Mouse (Mus musculus) intestine, embryonic 15.5 days (tissue): ENCODE results near the gene Pih1d2. TPM values are rescaled to one million over a fixed set of nuclear protein-coding genes. Genes with fewer than 3 reads are reported as not detected.
A peak's percentile ranks its signal among the peaks of the same experiment; 100 is the strongest.

Experiments
- ATAC-seq: fragments of 200-750 bp; cut with Nextera tagmentation; 2 replicates; pipeline ENCODE4 v1.8.0; 2017; ENCODE audit warnings: moderate TSS enrichment, moderate library complexity
- H3K27ac ChIP-seq: fragments of 300-500 bp; sonication (generic); 2 replicates; pipeline ENCODE4 v1.5.1; 2015; ENCODE audit warnings: mild to moderate bottlenecking, inconsistent platforms
- H3K27me3 ChIP-seq: fragments of 300-500 bp; sonication (generic); replicated peaks from 2 replicates; pipeline ENCODE4 v1.6.1; 2015; ENCODE audit warnings: inconsistent platforms
- H3K36me3 ChIP-seq: fragments of 300-500 bp; sonication (generic); 2 replicates; pipeline ENCODE4 v1.6.1; 2015; ENCODE audit warnings: inconsistent platforms
- H3K4me1 ChIP-seq: fragments of 300-500 bp; sonication (generic); replicated peaks from 2 replicates; pipeline ENCODE4 v1.6.1; 2015; ENCODE audit warnings: inconsistent platforms
- H3K4me2 ChIP-seq: fragments of 300-500 bp; sonication (generic); replicated peaks from 2 replicates; pipeline ENCODE4 v1.6.1; 2015; ENCODE audit warnings: mild to moderate bottlenecking, inconsistent platforms
- H3K4me3 ChIP-seq: fragments of 300-500 bp; sonication (generic); replicated peaks from 2 replicates; pipeline ENCODE4 v1.5.1; 2015; ENCODE audit warnings: inconsistent platforms
- H3K9ac ChIP-seq: fragments of 300-500 bp; sonication (generic); 2 replicates; pipeline ENCODE4 v1.6.1; 2015; ENCODE audit warnings: inconsistent platforms
- H3K9me3 ChIP-seq: fragments of 300-500 bp; sonication (generic); 2 replicates; pipeline ENCODE4 v1.6.1; 2016; ENCODE audit warnings: inconsistent platforms
- WGBS: fragments of 180-500 bp; shearing (Covaris S2); methylation state at CpG from one replicate; pipeline ENCODE4 v1.1.7; 2015; 5-methylcytosine and 5-hydroxymethylcytosine counted together
- polyA plus RNA-seq: library from polyadenylated mRNA; unstranded; fragments of >200 nt; fragmentation: Nextera tagmentation; extraction: Ambion mirVana; gene quantifications from 2 replicates; pipeline ENCODE4 v1.2.1, GENCODE M21; 2015

Pih1d2 gene
- 2.1 and 2.9 TPM in 2 replicates for polyA plus RNA-seq

DNA sequence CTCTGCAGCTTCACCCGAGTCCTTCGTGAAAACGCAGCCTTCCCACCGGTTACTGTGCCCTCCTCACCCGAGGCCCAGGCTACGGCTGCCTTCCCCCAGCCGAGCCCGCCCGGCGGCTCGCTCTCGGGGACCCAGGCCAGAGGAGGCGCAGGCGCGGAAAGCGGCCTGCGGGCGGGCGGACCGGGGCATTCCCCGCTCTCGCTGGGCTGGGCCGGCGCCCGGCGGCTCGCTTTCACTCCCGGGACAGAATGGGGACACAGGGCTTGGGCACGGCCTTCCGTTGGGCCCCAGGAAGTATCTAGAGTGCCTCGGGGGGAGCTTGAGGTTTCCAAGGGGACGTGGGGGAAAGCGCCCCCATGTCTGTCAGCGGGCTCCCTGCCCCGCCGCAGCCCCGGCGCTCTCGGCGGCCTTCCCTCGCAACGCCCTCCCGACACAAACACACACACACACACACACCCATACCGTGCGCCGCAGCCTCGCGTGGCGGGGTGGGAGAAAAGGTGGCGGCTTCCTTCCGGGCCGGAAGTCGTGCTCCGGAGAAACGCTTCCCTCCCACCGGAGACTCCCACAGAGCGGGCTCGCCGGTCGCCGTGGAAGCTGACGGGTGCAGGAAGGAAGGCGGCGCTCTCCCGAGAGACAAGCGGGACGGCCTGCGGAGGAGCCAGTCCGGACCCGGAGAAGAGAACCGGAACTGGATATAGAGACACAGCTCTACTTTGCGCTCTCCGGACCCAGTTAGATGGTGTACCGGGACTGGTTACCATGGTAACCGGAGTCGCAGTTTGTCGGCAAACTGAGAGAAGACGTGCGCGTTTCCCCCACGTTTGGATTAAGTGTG, at the start of gene Pih1d2, which contains the start of gene Nkapd1:
Pih1d2 (plus strand) TSS at position 556 of the 838 bp plus-strand sequence.
Nkapd1 (minus strand) TSS at position 699 of the 838 bp plus-strand sequence.
- H3K27me3 ChIP-seq: no peaks in the 10 kb centered on the region
- WGBS: under 1% methylated on average over 81 of the region's 81 CpGs
- peak; percentile 96 for ATAC-seq
- H3K4me3 ChIP-seq: peak within 1 kb of the TSS; percentile 100
- 0 out of 2 replicates have a peak, but pooled peaks cover 2% of the 10 kb centered on the region for H3K4me1 ChIP-seq
- H3K9ac ChIP-seq: peak within 1 kb of the TSS; percentile 98
- H3K4me2 ChIP-seq: peak within 1 kb of the TSS; percentile 71
- peaks cover 12% of the 10 kb centered on the region for H3K36me3 ChIP-seq
- peak within 1 kb of the TSS; percentile 96 for H3K27ac ChIP-seq
- no peaks in the 10 kb centered on the region for H3K9me3 ChIP-seq

DNA sequence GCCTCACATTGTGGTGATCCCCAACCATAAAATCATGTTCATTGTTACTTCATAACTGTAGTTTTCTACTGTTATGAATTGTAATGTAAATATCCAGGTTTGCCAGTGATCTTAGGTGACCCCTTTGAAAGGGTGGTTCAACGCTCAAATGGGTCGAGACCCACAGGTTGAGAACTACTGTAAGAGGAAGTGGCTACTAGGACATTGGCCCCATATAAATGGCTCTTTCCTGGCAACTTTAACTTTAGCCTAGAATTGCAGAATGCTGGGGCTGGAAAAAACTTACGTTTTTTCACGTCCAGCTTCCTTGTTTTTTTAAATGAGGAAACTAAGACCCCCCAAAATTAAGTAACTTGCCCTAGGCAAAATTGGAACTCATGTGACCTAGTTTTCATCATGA, 49.7 kb upstream of the Pih1d2 start:
- H3K9me3 ChIP-seq: no peaks in the 10 kb centered on the region
- no peaks in the 10 kb centered on the region for H3K36me3 ChIP-seq
- no peak for ATAC-seq
- no peaks in the 10 kb centered on the region for H3K27me3 ChIP-seq
- H3K4me1 ChIP-seq: no peaks in the 10 kb centered on the region
- no peak overlapping the region for H3K27ac ChIP-seq
- no peak overlapping the region for H3K9ac ChIP-seq
- no peak overlapping the region for H3K4me2 ChIP-seq
- H3K4me3 ChIP-seq: no peak overlapping the region
- WGBS: 84% methylated on average over 4 of the region's 4 CpGs

DNA sequence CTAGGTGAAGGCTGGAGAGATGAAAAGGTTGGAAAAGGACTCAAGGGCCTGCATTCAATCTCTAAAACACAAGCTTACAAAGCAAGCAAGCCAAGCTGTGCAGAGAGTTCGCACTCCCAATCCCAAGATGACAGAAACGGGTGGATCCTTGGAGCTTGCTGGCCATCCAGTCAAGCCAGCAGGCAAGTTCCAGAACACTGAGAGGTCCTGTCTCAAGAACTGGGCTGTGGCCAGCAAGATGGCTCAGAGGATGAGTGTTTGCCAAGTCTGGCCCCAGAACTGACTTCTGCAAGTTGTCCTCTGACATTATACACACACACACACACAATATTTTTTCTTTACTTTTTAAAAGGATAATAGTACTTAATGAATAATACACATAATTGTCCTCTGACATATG, 49.2 kb upstream of the Pih1d2 start:
- H3K4me2 ChIP-seq: no peak overlapping the region
- H3K9ac ChIP-seq: no peak overlapping the region
- H3K4me1 ChIP-seq: no peaks in the 10 kb centered on the region
- H3K4me3 ChIP-seq: no peak overlapping the region
- 83% methylated on average over 2 of the region's 2 CpGs for WGBS
- H3K9me3 ChIP-seq: no peaks in the 10 kb centered on the region
- no peak overlapping the region for H3K27ac ChIP-seq
- ATAC-seq: no peak
- no peaks in the 10 kb centered on the region for H3K27me3 ChIP-seq
- H3K36me3 ChIP-seq: no peaks in the 10 kb centered on the region

DNA sequence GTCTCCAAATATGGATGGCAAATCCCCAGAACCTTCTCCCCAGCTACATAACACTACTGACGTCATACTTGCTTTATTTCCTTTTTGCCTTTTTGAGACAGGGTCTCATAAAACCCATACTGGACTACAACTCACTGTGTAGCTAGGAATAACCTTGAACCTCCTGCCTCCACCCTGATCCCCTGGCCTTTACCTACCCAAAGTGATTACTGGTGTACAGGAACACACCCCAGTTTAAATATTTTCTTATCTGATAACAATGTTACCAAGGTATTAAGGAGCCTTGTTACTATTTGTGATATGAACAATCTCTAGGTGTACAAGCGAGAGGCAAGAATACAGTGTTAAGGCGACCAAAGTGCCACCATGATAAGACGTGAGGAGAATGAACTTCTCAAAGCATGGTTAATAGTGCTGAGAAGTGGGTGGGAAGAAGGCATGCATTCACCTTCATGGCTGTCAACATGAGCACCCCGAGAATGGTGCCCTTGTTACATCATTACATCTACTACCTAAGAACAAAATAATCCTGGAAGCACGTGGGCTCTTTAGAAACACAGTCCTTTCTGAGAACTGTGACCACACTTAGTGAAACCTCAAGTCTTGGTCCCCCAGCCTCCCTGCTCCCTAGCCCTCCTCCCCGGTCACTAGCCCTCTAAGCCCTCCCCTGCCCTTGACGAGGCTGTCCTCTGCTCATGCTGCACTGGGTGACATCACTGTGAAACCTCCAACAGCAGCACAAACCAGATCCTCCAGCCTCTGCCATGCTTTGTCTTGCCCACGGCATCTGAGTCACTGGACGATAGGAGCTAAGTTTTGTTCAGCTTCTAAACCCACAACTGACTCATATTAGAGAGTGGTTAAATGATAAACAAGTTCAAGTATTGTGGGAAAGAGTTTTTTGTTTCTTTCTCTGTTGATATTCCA, 47.3 kb upstream of the Pih1d2 start:
- ATAC-seq: peak; percentile 59; the same call in 1 of the 2 replicates
- Histone ChIP-seq H3K27ac (no peak overlapping the region), H3K36me3 (no peaks in the 10 kb centered on the region)

DNA sequence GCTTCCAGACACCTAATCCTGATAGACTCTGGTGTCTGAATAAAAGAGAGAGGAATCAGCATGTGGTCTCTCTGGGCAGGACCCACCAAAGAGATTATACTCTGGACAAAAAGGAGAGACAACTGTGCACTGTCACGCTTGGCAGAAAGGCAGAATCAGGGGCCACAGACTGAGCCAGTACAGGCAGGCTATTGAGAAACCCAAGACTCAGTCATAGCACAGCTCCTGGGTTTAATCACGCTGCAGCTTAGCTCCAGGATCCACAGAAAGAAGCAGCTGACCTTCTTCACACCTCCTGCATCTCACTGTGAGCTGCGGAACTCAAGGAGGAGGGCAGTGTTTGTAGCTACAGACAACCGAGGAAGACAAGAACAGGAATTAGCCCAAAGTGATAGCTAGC, 36.8 kb upstream of the Pih1d2 start:
- Histone ChIP-seq H3K4me2 (no peak overlapping the region), H3K9ac (no peak overlapping the region), H3K9me3 (no peaks in the 10 kb centered on the region), H3K4me1 (no peaks in the 10 kb centered on the region), H3K27ac (no peak overlapping the region), H3K27me3 (no peaks in the 10 kb centered on the region), H3K36me3 (no peaks in the 10 kb centered on the region), H3K4me3 (no peak overlapping the region)
- 41% methylated on average over 4 of the region's 4 CpGs for WGBS
- ATAC-seq: no peak

More for the DNA sequence above, 47.3 kb upstream of the Pih1d2 start:
- Histone ChIP-seq H3K4me2 (no peak overlapping the region), H3K27me3 (no peaks in the 10 kb centered on the region), H3K4me3 (no peak overlapping the region), H3K4me1 (no peaks in the 10 kb centered on the region), H3K9ac (no peak overlapping the region), H3K9me3 (no peaks in the 10 kb centered on the region)
- 62% methylated on average over 10 of the region's 10 CpGs for WGBS

DNA sequence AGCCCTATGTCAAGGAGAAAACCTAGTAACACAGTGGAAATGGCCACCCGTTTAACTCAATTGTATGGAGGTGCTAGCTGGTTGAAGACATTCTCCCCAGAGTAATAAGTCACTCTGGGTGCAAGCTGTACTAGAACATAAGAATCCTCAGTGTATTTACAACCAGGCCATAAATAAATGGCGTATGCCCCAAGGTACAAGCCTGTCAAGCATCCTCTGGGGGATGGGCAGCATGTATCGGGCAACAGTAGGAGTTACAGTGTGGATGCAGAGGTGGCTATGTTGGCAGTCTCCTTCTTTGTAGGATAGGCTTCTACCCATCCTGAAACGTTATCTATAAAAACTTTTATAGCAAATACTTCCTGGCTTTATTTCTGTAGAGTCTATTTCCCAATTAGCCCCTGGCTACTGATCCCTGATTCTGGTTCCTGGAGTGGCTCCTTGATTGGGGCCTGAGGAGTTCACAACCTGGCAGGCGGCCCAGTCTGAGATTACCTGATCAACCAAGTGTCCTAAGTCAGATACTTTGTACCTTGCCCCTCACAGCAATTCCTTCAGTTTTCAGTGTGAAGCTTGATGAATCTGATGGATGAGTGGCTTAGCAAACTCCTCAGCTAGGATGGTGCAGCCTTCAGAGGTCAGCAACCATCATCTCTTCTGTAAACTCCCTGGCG, 31.8 kb upstream of the Pih1d2 start:
- no peak overlapping the region for H3K4me2 ChIP-seq
- no peaks in the 10 kb centered on the region for H3K27me3 ChIP-seq
- H3K9ac ChIP-seq: no peak overlapping the region
- no peaks in the 10 kb centered on the region for H3K9me3 ChIP-seq
- no peaks in the 10 kb centered on the region for H3K36me3 ChIP-seq
- no peak overlapping the region for H3K27ac ChIP-seq
- H3K4me1 ChIP-seq: 0 out of 2 replicates have a peak, but pooled peaks cover 3% of the 10 kb centered on the region
- peak; percentile 67 for ATAC-seq
- no peak overlapping the region for H3K4me3 ChIP-seq
- 63% methylated on average over 6 of the region's 6 CpGs for WGBS

DNA sequence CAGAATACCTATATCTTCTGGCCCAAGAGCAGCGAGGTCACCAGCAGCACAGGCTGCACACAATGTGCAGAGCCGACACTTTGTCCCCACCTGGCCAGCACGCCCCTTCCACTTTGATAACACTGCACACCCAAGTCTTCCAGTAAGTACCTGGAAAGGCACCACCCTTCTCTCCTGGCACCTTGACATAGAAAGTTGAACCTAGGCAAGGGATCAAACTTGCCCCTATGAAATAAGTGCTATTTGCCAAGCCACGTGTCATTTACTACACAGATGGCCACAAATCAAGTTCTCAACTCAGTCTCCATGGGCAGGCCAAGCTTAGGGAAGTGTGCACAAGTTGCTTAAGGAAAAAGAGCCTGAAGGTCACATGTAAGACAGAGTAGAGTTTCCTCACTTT, 30.2 kb upstream of the Pih1d2 start:
- no peaks in the 10 kb centered on the region for H3K27me3 ChIP-seq
- H3K36me3 ChIP-seq: no peaks in the 10 kb centered on the region
- H3K4me3 ChIP-seq: no peak overlapping the region
- no peaks in the 10 kb centered on the region for H3K9me3 ChIP-seq
- WGBS: 54% methylated on average over 4 of the region's 4 CpGs
- H3K4me1 ChIP-seq: 0 out of 2 replicates have a peak, but pooled peaks cover 3% of the 10 kb centered on the region
- no peak overlapping the region for H3K4me2 ChIP-seq
- peak; percentile 87 for ATAC-seq
- peak overlapping the region; percentile 9; the same call in 1 of the 2 replicates for H3K27ac ChIP-seq
- no peak overlapping the region for H3K9ac ChIP-seq

DNA sequence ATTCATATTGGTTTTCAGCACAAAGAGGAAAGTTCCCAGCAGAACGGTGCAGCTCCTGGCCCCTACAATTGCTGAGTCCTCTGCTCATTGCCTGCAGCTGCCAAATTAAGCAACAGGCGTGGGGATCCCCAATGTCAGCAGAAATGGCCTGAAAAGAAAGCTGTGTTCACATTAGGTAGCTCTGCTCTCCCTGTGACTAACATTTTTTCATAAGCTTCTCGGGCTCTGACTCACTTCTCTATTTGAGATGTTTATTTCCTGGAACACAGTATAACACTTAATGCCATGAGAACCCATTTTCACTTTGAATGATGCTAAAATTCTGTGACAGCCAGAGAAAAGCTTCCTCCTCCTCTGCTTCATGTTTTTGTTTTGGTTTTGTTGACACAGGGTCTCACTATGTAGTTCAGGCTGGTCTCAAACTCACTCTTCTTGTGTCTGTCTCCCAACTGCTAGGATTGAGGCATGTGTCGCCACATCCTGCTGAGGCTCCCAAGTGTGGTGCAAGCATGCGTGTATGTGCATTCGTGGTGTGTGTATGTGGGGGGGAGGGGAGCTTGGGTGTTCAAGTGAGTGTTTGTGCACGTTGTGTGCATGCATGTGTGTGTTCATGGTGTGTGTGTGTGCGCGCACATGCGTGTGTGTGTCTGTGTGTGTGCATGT, 26.1 kb upstream of the Pih1d2 start:
- no peaks in the 10 kb centered on the region for H3K27me3 ChIP-seq
- no peaks in the 10 kb centered on the region for H3K9me3 ChIP-seq
- no peak overlapping the region for H3K9ac ChIP-seq
- ATAC-seq: no peak
- H3K27ac ChIP-seq: no peak overlapping the region
- WGBS: 77% methylated on average over 10 of the region's 10 CpGs
- H3K4me3 ChIP-seq: no peak overlapping the region
- H3K4me2 ChIP-seq: no peak overlapping the region
- H3K36me3 ChIP-seq: peaks cover 9% of the 10 kb centered on the region; the same call in 1 of the 2 replicates
- no peaks in the 10 kb centered on the region for H3K4me1 ChIP-seq

DNA sequence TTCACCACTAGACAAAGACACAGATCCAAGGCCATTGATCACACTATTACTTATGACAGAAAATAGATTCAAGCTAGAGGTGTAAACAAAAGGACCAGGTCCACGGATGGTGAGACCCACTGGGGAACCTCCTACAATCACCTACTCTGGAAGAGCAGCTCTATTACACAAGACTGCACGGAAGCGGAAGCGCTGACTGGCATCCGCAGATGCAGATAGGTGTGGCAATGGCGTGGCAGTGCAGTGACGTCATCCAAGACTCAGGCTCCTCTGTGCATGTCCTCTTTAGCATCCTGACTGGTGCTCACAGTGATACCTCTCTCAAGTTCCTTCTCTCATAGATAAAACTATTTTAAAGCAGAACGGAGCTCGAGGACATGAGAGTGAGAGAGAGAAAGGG, 24.2 kb upstream of the Pih1d2 start:
- Histone ChIP-seq H3K36me3 (peaks cover 23% of the 10 kb centered on the region), H3K27ac (no peak overlapping the region), H3K4me2 (no peak overlapping the region), H3K4me3 (no peak overlapping the region), H3K27me3 (no peaks in the 10 kb centered on the region), H3K9ac (no peak overlapping the region), H3K9me3 (no peaks in the 10 kb centered on the region), H3K4me1 (no peaks in the 10 kb centered on the region)
- WGBS: 86% methylated on average over 9 of the region's 9 CpGs
- no peak for ATAC-seq

DNA sequence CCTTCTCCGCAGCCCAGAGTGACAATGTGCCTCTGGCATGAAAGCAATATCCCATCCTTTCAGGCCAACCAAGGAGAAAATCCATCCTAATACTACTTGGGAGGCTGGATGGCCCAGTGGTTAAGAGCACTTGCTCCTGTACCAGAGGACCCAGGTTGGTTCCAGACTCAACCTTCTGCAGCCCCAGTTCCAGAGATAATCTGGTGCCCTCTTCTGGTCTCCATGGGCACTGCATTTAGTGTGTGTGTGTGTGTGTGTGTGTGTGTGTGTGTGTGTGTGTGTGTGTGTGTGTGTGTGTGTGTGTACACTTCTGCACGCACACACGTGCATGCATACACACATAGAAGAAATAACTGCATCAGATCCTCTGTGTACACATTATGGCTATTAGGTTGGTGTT, 23.6 kb upstream of the Pih1d2 start:
- peaks cover 28% of the 10 kb centered on the region for H3K36me3 ChIP-seq
- no peaks in the 10 kb centered on the region for H3K9me3 ChIP-seq
- H3K4me2 ChIP-seq: no peak overlapping the region
- H3K4me3 ChIP-seq: no peak overlapping the region
- H3K27me3 ChIP-seq: no peaks in the 10 kb centered on the region
- WGBS: 69% methylated on average over 3 of the region's 3 CpGs
- no peak overlapping the region for H3K27ac ChIP-seq
- H3K4me1 ChIP-seq: no peaks in the 10 kb centered on the region
- no peak for ATAC-seq
- H3K9ac ChIP-seq: no peak overlapping the region

DNA sequence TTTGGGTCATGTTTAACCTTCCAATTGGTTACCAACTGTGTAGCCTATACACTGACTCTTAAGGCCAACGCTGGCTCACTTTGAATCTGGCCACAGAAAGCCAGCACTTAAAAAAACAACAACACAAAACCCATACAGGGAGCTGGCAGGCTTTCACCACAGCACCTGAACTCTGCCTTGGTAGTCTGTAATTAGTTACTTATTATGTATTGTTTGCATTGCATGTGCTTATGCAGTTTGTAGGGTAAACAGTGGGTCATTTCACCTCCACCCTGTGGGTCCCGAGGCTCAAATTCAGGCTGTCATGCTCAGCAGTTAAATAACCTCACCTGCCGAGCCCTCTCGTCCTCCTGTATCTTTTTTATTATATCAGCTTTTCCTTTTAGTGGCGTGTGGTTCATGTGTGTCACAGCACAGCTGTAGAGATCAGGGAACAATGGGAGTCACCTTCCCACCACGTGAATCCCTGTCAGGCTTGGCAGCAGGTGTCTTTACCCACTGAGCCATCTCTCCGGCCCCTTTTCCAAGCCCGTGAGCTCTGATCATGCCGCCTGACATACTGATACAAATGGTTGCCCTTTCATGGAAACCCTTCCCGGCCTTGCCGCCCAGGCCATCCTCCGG, 22.2 kb upstream of the Pih1d2 start:
- H3K4me3 ChIP-seq: no peak overlapping the region
- H3K9ac ChIP-seq: no peak overlapping the region
- H3K36me3 ChIP-seq: peaks cover 32% of the 10 kb centered on the region
- no peaks in the 10 kb centered on the region for H3K27me3 ChIP-seq
- H3K27ac ChIP-seq: peak overlapping the region; percentile 40
- peak; percentile 80 for ATAC-seq
- H3K4me1 ChIP-seq: no peaks in the 10 kb centered on the region
- no peak overlapping the region for H3K4me2 ChIP-seq
- H3K9me3 ChIP-seq: no peaks in the 10 kb centered on the region
- whole genome bisulfite sequencing: 67% methylated on average over 12 of the region's 12 CpGs
